Mouse (Mus musculus): Measurements from ENCODE around the gene Klf16.

Gene Klf16

GRCm38 (mm10) chr10:80575925-80576324 lies 1.2 kb downstream of the Klf16 start:
- in situ Hi-C loops (cut with MboI), result loop anchor here (5.0 kb wide), 1 partner anchor 106 kb away; no protein-coding TSS in a partner anchor

DNA sequence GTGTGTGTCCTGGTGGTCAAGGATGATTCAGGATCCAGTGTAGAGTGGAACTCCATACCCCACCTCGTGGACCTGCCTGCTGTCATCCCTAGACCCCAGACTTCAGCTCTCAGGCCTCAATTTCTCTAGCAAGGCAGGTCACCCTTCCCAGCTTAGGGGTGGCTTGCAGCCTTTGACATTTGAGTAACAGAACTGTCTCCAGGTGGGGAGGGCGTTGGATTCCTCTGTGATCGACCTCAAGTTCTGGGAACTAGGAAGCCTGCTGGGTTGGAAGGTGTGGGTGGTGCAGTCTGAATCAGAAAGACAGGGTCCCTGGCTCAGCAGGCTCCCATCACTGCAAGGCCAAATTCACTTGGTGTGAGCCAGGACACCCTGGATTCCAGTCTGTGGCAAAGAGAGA lies 2.2 kb downstream of the Klf16 start:
- in situ Hi-C loops (cut with MboI), result loop anchor here (5.0 kb wide), 1 partner anchor 107 kb away; no protein-coding TSS in a partner anchor

DNA sequence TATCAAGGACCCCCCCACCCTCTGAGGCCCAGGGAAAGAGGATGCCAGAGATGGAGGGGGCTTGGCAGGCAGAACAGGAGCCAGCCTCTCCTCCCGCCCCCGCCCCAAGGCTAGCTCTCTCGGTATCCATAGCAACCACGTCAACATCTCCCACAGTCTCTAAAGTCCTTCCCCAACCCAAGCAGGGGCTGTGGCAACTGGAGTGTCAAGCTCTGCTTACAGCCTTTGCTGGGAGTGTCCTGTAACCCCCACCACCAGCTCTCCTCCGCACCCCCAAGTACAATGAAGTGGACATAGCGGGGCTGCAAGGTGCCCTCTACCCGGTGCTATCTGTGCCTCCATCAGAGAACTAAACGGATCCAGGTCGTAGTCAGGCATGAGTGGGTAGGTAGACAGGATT lies 3.2 kb downstream of the Klf16 start:
- in situ Hi-C loops (cut with MboI), result no loop called here

DNA sequence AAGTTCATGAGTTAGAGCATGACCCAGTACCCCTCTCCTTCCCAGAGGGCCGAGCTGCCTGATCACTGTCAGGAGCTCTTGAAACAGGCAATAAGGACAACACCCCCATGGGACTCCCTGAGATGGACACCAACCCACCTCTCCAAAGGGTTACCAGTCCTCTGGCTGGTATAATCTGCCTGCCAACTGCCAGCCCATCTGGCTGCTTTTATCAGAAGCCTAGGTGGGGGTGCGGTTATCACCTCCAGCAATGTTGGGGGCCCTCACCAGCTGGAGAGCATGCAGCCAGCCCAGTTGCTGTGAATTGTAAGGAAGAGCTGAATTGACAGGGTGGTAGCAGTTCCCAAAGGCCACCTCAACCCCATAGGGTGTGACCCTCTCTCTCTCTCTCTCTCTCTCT lies 4.6 kb downstream of the Klf16 start:
- in situ Hi-C loops (cut with MboI), result no loop called here

DNA sequence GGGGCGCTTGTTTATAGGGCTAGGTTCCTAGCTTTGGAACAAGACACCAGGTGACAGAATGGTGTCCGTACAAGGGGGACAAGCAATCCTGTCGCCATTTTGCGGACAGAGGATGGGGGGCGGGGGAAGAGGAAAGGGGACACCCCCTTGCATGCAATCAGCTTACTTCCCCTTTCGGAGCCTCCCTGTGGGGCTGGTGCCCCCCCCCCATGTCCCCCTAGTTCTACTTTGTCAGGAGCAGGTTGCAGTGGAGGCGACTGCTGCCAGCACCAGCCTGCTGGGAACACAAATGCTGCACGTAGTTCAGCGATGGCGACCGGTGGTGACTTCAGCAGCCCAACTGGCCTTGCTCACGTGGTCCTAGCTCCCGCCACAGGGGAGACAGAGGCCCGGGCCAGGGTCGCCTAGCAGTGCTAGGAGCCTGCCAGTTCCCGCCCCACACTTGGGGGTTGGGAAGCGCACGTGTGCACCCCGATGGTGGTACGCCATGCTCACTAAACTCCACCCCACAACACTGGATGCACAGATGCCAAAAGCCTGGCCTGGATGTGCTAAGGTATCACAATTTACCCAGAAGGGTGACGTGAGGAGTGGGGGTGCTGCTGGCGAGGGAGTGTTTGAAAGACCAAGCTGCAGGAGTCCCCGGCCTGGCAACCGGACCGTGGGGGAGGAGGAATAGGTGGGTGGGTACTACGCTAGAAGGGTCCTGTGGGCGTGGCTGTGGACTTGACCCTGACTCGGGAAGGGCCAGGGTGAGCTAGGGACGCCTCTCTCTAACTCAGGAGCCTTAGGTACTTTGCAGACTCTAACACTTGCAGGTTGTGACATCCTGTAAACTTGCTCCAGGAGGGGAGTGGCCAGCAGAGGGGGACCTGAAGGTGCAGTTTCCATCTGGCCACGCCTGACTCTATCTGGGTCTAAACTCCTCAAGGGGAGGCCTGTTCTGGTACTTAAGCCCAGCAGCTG lies 6.0 kb downstream of the Klf16 start:
- in situ Hi-C loops (cut with MboI), result no loop called here

GRCm38 (mm10) chr10:80570419-80570818 lies 6.7 kb downstream of the Klf16 start:
- in situ Hi-C loops (cut with MboI), result no loop called here

DNA sequence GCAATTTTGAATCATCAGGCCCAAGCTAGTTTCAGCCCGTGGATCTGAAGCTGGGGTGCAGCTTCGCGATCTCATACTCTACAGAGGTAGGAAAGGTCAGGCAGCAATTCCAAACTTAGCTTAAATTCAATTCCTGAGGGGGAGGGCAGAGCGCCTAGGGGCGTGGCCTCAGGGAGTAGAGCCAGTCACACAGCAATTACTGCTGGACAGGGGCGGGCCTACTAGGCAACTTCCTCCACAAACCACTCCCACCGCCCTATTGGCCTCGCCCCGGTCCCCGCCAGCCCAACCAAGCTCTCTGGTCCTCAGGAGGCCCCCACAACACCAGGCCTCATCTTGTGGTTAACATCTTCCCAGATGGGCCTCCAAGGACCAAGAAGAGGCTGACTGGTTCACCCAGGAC lies 7.5 kb downstream of the Klf16 start:
- in situ Hi-C loops (cut with MboI), result no loop called here

- in situ Hi-C loops (cut with MboI), result no loop called here
Measured at GRCm38 (mm10) chr10:80568876-80569275, 8.2 kb downstream of the Klf16 start.

DNA sequence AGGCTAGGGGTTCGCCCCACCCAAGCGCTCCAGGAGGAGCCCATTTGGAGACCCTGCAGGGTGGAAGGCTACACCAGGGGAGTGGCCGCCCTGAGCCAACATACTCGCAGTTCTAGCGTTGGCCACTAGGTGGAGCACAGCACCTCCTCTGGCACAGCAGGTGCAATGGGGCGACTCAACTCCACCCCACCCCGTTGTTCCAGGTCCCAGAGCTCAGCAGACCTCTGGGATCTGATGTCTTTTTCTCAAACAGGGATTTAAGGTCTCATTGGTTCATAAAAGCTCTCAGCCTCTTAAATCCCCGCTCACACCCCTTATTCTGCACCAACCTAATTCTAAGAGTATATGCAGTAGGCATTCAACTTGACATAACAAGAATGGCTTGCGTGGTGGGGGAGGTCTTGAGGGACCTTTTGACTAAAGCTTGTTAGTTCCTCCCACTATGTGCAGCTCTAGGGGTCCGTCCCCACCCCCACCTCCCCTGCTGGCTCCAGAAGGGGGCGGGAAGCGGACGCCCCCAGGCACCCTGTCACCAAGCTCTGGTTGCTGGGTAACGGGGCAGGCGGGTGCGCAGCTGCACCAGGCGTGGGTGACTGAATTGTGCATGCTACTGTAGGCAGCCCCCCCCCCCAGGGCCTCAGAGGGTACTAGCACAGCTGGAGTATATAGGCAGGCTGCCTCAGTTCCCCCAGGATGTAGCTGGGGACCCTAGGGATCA lies 10.6 kb downstream of the Klf16 start:
- in situ Hi-C loops (cut with MboI), result no loop called here

- in situ Hi-C loops (cut with MboI), result no loop called here
Measured at GRCm38 (mm10) chr10:80561116-80561944, 15.8 kb downstream of the Klf16 start, which contains the start of gene Rexo1. TSS of gene Rexo1 (minus strand) at chr10:80561560.

- in situ Hi-C loops (cut with MboI), result no loop called here
Measured at GRCm38 (mm10) chr10:80560621-80561020, 16.5 kb downstream of the Klf16 start.

GRCm38 (mm10) chr10:80559431-80559830 lies 17.7 kb downstream of the Klf16 start:
- in situ Hi-C loops (cut with MboI), result no loop called here

DNA sequence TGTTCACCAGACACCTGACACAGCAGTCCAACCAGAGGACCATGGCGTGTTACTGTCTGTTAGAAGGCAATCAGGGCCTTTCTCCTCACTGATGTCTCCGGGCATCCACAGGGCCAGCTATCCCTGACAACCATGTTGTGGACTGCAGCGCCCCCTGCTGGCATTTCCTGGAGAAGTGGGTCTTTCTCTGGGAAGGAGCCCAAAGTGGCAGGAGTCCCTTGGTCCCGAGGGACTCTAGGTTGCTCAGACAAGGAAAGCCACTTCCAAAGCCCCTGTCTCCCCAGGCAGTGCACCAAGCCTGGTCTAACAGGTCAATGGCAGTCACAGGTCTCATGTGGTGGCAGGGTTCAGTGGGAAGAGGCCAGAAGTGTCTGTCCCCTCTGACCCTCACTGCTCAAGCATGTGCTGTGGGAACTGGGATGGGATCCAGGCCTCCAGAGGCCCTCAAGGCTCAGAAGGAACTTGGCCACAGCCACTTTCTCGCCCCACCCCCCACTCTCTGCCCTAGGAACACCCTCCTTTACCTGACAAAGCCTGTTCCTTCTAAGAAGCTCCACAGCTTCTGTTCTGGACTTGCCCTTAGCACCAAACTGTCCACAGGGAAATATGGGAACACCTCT lies 19.7 kb downstream of the Klf16 start:
- in situ Hi-C loops (cut with MboI), result no loop called here

- in situ Hi-C loops (cut with MboI), result no loop called here
Measured at GRCm38 (mm10) chr10:80553997-80554396, 23.1 kb downstream of the Klf16 start.

GRCm38 (mm10) chr10:80553575-80553974 lies 23.5 kb downstream of the Klf16 start:
- in situ Hi-C loops (cut with MboI), result no loop called here

DNA sequence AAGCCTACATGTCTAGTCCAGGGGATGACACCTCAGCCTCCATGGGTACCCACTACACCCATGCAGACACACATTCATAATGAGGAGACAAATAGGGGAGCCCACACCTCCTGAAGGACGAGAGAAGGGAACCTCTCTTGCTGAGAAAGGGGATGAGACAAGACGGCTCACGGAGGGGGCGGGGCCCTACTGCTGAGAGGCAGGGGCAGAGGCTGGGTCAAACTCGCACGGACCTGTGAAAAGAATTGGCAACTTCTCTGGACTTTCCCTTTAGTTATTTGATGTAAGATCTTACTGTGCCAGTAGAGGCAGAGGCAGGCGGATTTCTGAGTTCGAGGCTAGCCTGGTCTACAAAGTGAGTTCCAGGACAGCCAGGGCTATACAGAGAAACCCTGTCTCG lies 24.8 kb downstream of the Klf16 start:
- in situ Hi-C loops (cut with MboI), result no loop called here

GRCm38 (mm10) chr10:80549279-80549678 lies 27.8 kb downstream of the Klf16 start:
- in situ Hi-C loops (cut with MboI), result no loop called here

DNA sequence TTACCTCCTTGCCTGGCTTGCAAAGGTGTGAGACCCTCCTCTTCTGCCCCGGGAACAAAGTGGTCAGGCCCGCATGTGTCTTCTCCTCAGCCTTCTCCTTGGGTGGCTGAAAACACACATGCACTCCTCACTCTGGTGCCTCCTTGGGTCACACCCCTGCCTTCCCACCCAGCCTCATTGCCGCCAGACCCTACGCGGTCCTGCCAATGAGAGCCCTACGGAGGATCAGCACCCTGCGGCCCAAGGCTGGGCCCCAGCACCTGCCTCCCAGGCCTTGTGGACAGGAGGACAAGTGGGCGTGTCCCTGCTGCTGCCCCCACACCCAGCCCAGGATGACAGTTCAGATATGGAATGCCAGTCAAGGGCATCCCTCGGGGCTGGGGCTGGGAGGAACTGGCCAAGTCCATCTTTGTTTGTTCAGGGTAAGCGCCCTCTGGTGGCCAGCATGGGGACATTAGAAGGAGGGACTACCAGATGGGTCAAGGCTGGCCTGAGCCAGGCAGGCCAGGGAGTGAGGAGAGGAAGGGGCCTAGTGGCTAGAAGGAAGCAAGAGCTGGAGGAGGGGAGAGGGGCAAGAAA lies 28.6 kb downstream of the Klf16 start:
- in situ Hi-C loops (cut with MboI), result no loop called here

- in situ Hi-C loops (cut with MboI), result no loop called here
Measured at GRCm38 (mm10) chr10:80547539-80547938, 29.6 kb downstream of the Klf16 start.

GRCm38 (mm10) chr10:80546945-80547344 lies 30.2 kb downstream of the Klf16 start:
- in situ Hi-C loops (cut with MboI), result no loop called here

- in situ Hi-C loops (cut with MboI), result no loop called here
Measured at GRCm38 (mm10) chr10:80545590-80545989, 31.5 kb downstream of the Klf16 start.

Measured in mature B cell (primary cell).